Mouse (Mus musculus) lung, postnatal 25 days (tissue): ENCODE data around the gene Aff3.

Experiments used
- DNase-seq: peaks from one replicate; pipeline ENCODE4 v3.0.0; 2022; ENCODE audit warnings: low spot score

Gene Aff3

GRCm38 (mm10) chr1:38595311-38595710, 69.4 kb downstream of the Aff3 start:
- DNase-seq: no peak

- no peak for DNase-seq
These were observed 70.0 kb downstream of the Aff3 start for GRCm38 (mm10) chr1:38594766-38595165.

- peak; percentile 35 for DNase-seq
These were observed 73.6 kb downstream of the Aff3 start for GRCm38 (mm10) chr1:38591194-38591593.

GRCm38 (mm10) chr1:38588741-38589140, 76.0 kb downstream of the Aff3 start:
- no peak for DNase-seq

- DNase-seq: no peak
These were observed 82.4 kb downstream of the Aff3 start for GRCm38 (mm10) chr1:38582328-38582727.

- no peak for DNase-seq
These were observed 84.2 kb downstream of the Aff3 start for GRCm38 (mm10) chr1:38580572-38580971.

GRCm38 (mm10) chr1:38578339-38578738, 86.4 kb downstream of the Aff3 start:
- peak; percentile 30 for DNase-seq

- no peak for DNase-seq
These were observed 97.0 kb downstream of the Aff3 start for GRCm38 (mm10) chr1:38567791-38568190.

- DNase-seq: no peak
These were observed 98.6 kb downstream of the Aff3 start for GRCm38 (mm10) chr1:38566101-38566678.

- DNase-seq: no peak
These were observed 99.4 kb downstream of the Aff3 start for GRCm38 (mm10) chr1:38565295-38565777.

GRCm38 (mm10) chr1:38562397-38563199, 102.2 kb downstream of the Aff3 start:
- no peak for DNase-seq

GRCm38 (mm10) chr1:38561331-38561730, 103.4 kb downstream of the Aff3 start:
- DNase-seq: no peak

GRCm38 (mm10) chr1:38560666-38561065, 104.1 kb downstream of the Aff3 start:
- DNase-seq: peak; percentile 22

GRCm38 (mm10) chr1:38557615-38558014, 107.1 kb downstream of the Aff3 start:
- DNase-seq: no peak

- no peak for DNase-seq
These were observed 110.2 kb downstream of the Aff3 start for GRCm38 (mm10) chr1:38554546-38554945.

- no peak for DNase-seq
These were observed 111.7 kb downstream of the Aff3 start for GRCm38 (mm10) chr1:38553090-38553489.

GRCm38 (mm10) chr1:38550579-38550978, 114.2 kb downstream of the Aff3 start:
- no peak for DNase-seq

- no peak for DNase-seq
These were observed 115.8 kb downstream of the Aff3 start for GRCm38 (mm10) chr1:38548671-38549661.

GRCm38 (mm10) chr1:38547685-38548084, 117.1 kb downstream of the Aff3 start:
- DNase-seq: no peak

GRCm38 (mm10) chr1:38546696-38547095, 118.1 kb downstream of the Aff3 start:
- no peak for DNase-seq

- DNase-seq: peak; percentile 42
These were observed 119.3 kb downstream of the Aff3 start for GRCm38 (mm10) chr1:38545282-38545945.

- no peak for DNase-seq
These were observed 120.3 kb downstream of the Aff3 start for GRCm38 (mm10) chr1:38544501-38544900.
